Mouse (Mus musculus) bone marrow macrophage, adult 2 months (primary cell): ENCODE measurements around the gene Nup35.

Source experiments
- CTCF ChIP-seq: IDR thresholded peaks from 2 replicates; pipeline ENCODE4 v1.5.1; 2012; ENCODE audit warnings: low read depth, mild to moderate bottlenecking, low read length, moderate library complexity
- POLR2A ChIP-seq: IDR thresholded peaks from 2 replicates; pipeline ENCODE4 v1.6.1; 2012; ENCODE audit warnings: mild to moderate bottlenecking, low read depth, low read length, borderline replicate concordance

DNA sequence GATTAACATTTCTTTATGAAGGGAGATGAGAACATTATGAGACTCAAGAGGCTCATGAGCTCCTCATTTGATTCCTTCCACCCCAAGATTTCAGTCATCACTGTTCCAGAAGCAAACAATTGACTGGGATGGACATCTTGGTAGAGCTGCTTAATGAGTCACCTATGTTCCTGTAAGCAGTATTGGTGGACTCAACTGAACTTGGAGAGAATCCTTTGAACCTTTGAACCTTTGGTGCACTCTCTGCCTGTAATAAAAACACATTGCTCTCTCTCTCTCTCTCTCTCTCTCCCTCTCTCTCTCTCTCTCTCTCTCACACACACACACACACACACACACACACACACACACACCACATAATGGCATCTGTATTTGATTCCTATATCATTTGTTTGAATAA lies 16.4 kb upstream of the Nup35 start:
- TF ChIP-seq CTCF (no peak), POLR2A (no peak)
